Mouse (Mus musculus) heart, embryonic 15.5 days (tissue): ENCODE results near the gene Tfap2a. TPM values are rescaled to one million over a fixed set of nuclear protein-coding genes. Genes with fewer than 3 reads are reported as not detected.

Experiments used
- ATAC-seq: fragments of 200-750 bp; cut with Nextera tagmentation; replicated peaks from 2 replicates; pipeline ENCODE4 v1.8.0; 2017; ENCODE audit warnings: low read depth, moderate TSS enrichment; ENCODE audit not compliant: insufficient number of reproducible peaks, insufficient read depth, low FRiP score
- H3K27ac ChIP-seq: fragments of 300-500 bp; sonication (generic); 2 replicates; pipeline ENCODE4 v1.5.1; 2015; ENCODE audit warnings: mild to moderate bottlenecking, inconsistent platforms
- H3K27me3 ChIP-seq: fragments of 300-500 bp; sonication (generic); 2 replicates; pipeline ENCODE4 v1.6.1; 2015; ENCODE audit warnings: inconsistent platforms
- H3K36me3 ChIP-seq: fragments of 300-500 bp; sonication (generic); 2 replicates; pipeline ENCODE4 v1.6.1; 2015; ENCODE audit warnings: mild to moderate bottlenecking, inconsistent platforms
- H3K4me1 ChIP-seq: fragments of 300-500 bp; sonication (generic); replicated peaks from 2 replicates; pipeline ENCODE4 v1.6.1; 2015; ENCODE audit warnings: inconsistent platforms
- H3K4me2 ChIP-seq: fragments of 300-500 bp; sonication (generic); 2 replicates; pipeline ENCODE4 v1.6.1; 2015; ENCODE audit warnings: inconsistent platforms, mild to moderate bottlenecking, moderate library complexity
- H3K4me3 ChIP-seq: fragments of 300-500 bp; sonication (generic); 2 replicates; pipeline ENCODE4 v1.5.1; 2015; ENCODE audit warnings: mild to moderate bottlenecking, inconsistent platforms
- H3K9ac ChIP-seq: fragments of 300-500 bp; sonication (generic); 2 replicates; pipeline ENCODE4 v1.6.1; 2015; ENCODE audit warnings: mild to moderate bottlenecking, inconsistent platforms
- H3K9me3 ChIP-seq: fragments of 300-500 bp; sonication (generic); replicated peaks from 2 replicates; pipeline ENCODE4 v1.6.1; 2016; ENCODE audit warnings: inconsistent platforms
- WGBS: fragments of 180-500 bp; shearing (Covaris S2); methylation state at CpG from one replicate; pipeline ENCODE4 v1.1.7; 2015; ENCODE audit warnings: mixed read lengths; 5-methylcytosine and 5-hydroxymethylcytosine counted together
- polyA plus RNA-seq: library from polyadenylated mRNA; unstranded; fragments of >200 nt; fragmentation: Nextera tagmentation; extraction: Ambion mirVana; gene quantifications from 2 replicates; pipeline ENCODE4 v1.2.1, GENCODE M21; 2015

Tfap2a gene
- 0.08 and 0.30 TPM in 2 replicates for polyA plus RNA-seq

- H3K4me2 ChIP-seq, result no peak within 1 kb of the TSS
- H3K36me3 ChIP-seq, result no peaks in the 10 kb centered on the region
- no peaks in the 10 kb centered on the region for H3K9me3 ChIP-seq
- ATAC-seq, result no peak
- H3K4me1 ChIP-seq, result peaks cover 25% of the 10 kb centered on the region
- no peak within 1 kb of the TSS for H3K27ac ChIP-seq
- 3% methylated on average over 30 of the region's 30 CpGs for WGBS
- no peak within 1 kb of the TSS for H3K9ac ChIP-seq
- no peak within 1 kb of the TSS for H3K4me3 ChIP-seq
- H3K27me3 ChIP-seq, result peaks cover 100% of the 10 kb centered on the region
Observed at GRCm38 (mm10) chr13:40738196-40738880, at the start of gene Tfap2a. TSS of gene Tfap2a (minus strand) at chr13:40738376.

GRCm38 (mm10) chr13:40784202-40784771 is 46.1 kb upstream of the Tfap2a start:
- H3K9ac ChIP-seq, result no peak overlapping the region
- 43% methylated on average over 8 of the region's 8 CpGs for WGBS
- no peak for ATAC-seq

GRCm38 (mm10) chr13:40757995-40758394 is 19.8 kb upstream of the Tfap2a start:
- H3K27ac ChIP-seq, result no peak overlapping the region
- H3K4me2 ChIP-seq, result no peak overlapping the region
- H3K27me3 ChIP-seq, result no peaks in the 10 kb centered on the region
- no peaks in the 10 kb centered on the region for H3K36me3 ChIP-seq
- no peak overlapping the region for H3K9ac ChIP-seq
- no peak for ATAC-seq
- no peak overlapping the region for H3K4me3 ChIP-seq
- H3K4me1 ChIP-seq, result no peaks in the 10 kb centered on the region
- H3K9me3 ChIP-seq, result no peaks in the 10 kb centered on the region

More at GRCm38 (mm10) chr13:40784202-40784771, 46.1 kb upstream of the Tfap2a start:
- Histone ChIP-seq H3K4me2 (no peak overlapping the region), H3K27me3 (no peaks in the 10 kb centered on the region), H3K4me1 (peaks cover 7% of the 10 kb centered on the region; the same call in 1 of the 2 replicates), H3K4me3 (no peak overlapping the region), H3K9me3 (no peaks in the 10 kb centered on the region), H3K27ac (no peak overlapping the region), H3K36me3 (no peaks in the 10 kb centered on the region)

GRCm38 (mm10) chr13:40756356-40756755 is 18.2 kb upstream of the Tfap2a start:
- no peak for ATAC-seq
- WGBS, result 57% methylated on average over 7 of the region's 7 CpGs
- Histone ChIP-seq H3K4me1 (no peaks in the 10 kb centered on the region), H3K27ac (no peak overlapping the region), H3K4me2 (no peak overlapping the region), H3K27me3 (no peaks in the 10 kb centered on the region), H3K4me3 (no peak overlapping the region), H3K36me3 (no peaks in the 10 kb centered on the region), H3K9ac (no peak overlapping the region), H3K9me3 (no peaks in the 10 kb centered on the region)

- Histone ChIP-seq H3K4me3 (no peak overlapping the region), H3K9me3 (no peaks in the 10 kb centered on the region), H3K4me2 (no peak overlapping the region), H3K27ac (no peak overlapping the region), H3K9ac (no peak overlapping the region), H3K36me3 (no peaks in the 10 kb centered on the region), H3K27me3 (peaks cover 4% of the 10 kb centered on the region; the same call in 1 of the 2 replicates), H3K4me1 (no peaks in the 10 kb centered on the region)
- no peak for ATAC-seq
- 88% methylated on average over 10 of the region's 10 CpGs for WGBS
Observed at GRCm38 (mm10) chr13:40754091-40754490, 15.9 kb upstream of the Tfap2a start.

- no peak overlapping the region for H3K4me2 ChIP-seq
- no peaks in the 10 kb centered on the region for H3K4me1 ChIP-seq
- WGBS, result 86% methylated on average over 10 of the region's 10 CpGs
- no peaks in the 10 kb centered on the region for H3K9me3 ChIP-seq
- no peak overlapping the region for H3K4me3 ChIP-seq
- H3K9ac ChIP-seq, result no peak overlapping the region
- H3K36me3 ChIP-seq, result no peaks in the 10 kb centered on the region
- H3K27ac ChIP-seq, result no peak overlapping the region
- no peak for ATAC-seq
- H3K27me3 ChIP-seq, result peaks cover 22% of the 10 kb centered on the region
Observed at GRCm38 (mm10) chr13:40751889-40752288, 13.7 kb upstream of the Tfap2a start.

GRCm38 (mm10) chr13:40749603-40749905 is 11.4 kb upstream of the Tfap2a start:
- no peak overlapping the region; the same call in 1 of the 2 replicates for H3K4me3 ChIP-seq
- ATAC-seq, result no peak
- H3K36me3 ChIP-seq, result no peaks in the 10 kb centered on the region
- H3K27me3 ChIP-seq, result peaks cover 44% of the 10 kb centered on the region
- H3K9ac ChIP-seq, result no peak overlapping the region
- no peak overlapping the region for H3K27ac ChIP-seq
- H3K4me2 ChIP-seq, result peak overlapping the region; percentile 53
- peaks cover 4% of the 10 kb centered on the region for H3K4me1 ChIP-seq
- WGBS, result 53% methylated on average over 9 of the region's 9 CpGs
- no peaks in the 10 kb centered on the region for H3K9me3 ChIP-seq

- Histone ChIP-seq H3K4me2 (peak overlapping the region; percentile 53), H3K27me3 (peaks cover 50% of the 10 kb centered on the region), H3K36me3 (no peaks in the 10 kb centered on the region), H3K4me1 (peaks cover 7% of the 10 kb centered on the region), H3K27ac (no peak overlapping the region), H3K4me3 (peak overlapping the region; percentile 25; the same call in 1 of the 2 replicates), H3K9me3 (no peaks in the 10 kb centered on the region), H3K9ac (no peak overlapping the region)
- no peak for ATAC-seq
- 12% methylated on average over 19 of the region's 19 CpGs for WGBS
Observed at GRCm38 (mm10) chr13:40748785-40749602, 10.8 kb upstream of the Tfap2a start.

- H3K9me3 ChIP-seq, result no peaks in the 10 kb centered on the region
- H3K4me3 ChIP-seq, result peak overlapping the region; percentile 24
- no peak for ATAC-seq
- peaks cover 7% of the 10 kb centered on the region for H3K4me1 ChIP-seq
- no peaks in the 10 kb centered on the region for H3K36me3 ChIP-seq
- H3K27ac ChIP-seq, result no peak overlapping the region
- H3K27me3 ChIP-seq, result peaks cover 93% of the 10 kb centered on the region
- peak overlapping the region; percentile 54 for H3K4me2 ChIP-seq
- 3% methylated on average over 19 of the region's 19 CpGs for WGBS
- no peak overlapping the region for H3K9ac ChIP-seq
Observed at GRCm38 (mm10) chr13:40744111-40744805, 6.1 kb upstream of the Tfap2a start.

GRCm38 (mm10) chr13:40743221-40743620 is 5.0 kb upstream of the Tfap2a start:
- Histone ChIP-seq H3K9ac (no peak overlapping the region), H3K4me3 (no peak overlapping the region), H3K9me3 (no peaks in the 10 kb centered on the region), H3K27me3 (peaks cover 96% of the 10 kb centered on the region), H3K4me1 (peaks cover 7% of the 10 kb centered on the region), H3K4me2 (no peak overlapping the region), H3K27ac (no peak overlapping the region), H3K36me3 (no peaks in the 10 kb centered on the region)
- no peak for ATAC-seq
- 17% methylated on average over 4 of the region's 4 CpGs for WGBS
